Mouse (Mus musculus): Measurements from ENCODE around the gene Rpl7a.

GRCm38 (mm10) chr2:26905936-26906335 lies 4.6 kb upstream of the Rpl7a start:
- TF ChIP-seq CTCF (IDR thresholded peaks at IDR 0.05; ENCODE audit: control insufficient read depth, insufficient read depth, insufficient read length): no peak
- no peak for TF ChIP-seq FOSL1 (IDR thresholded peaks at IDR 0.05; ENCODE audit: insufficient read depth, low read length, poor library complexity, severe bottlenecking)
- no peak for TF ChIP-seq MAX (IDR thresholded peaks at IDR 0.05)
- no peak for TF ChIP-seq CEBPB (IDR thresholded peaks at IDR 0.05; ENCODE audit: low read depth)
- no peak for TF ChIP-seq USF1 (IDR thresholded peaks at IDR 0.05; ENCODE audit: low read depth)
- no peak for TF ChIP-seq MYOG (IDR thresholded peaks at IDR 0.05; ENCODE audit: control insufficient read depth, extremely low read depth, insufficient read length)
